Mouse (Mus musculus) CH12.LX (cell line): ENCODE measurements around the gene Tmem251. TPM values are rescaled to one million over a fixed set of nuclear protein-coding genes. Genes with fewer than 3 reads are reported as not detected.
A peak's percentile ranks its signal among the peaks of the same experiment; 100 is the strongest.

Experiments
- DNase-seq: peaks from one replicate; pipeline ENCODE4 v3.0.0-alpha.2; 2013; ENCODE audit errors: extremely low read depth
- H3K27ac ChIP-seq: 2 replicates; pipeline ENCODE4 v1.5.1; 2012; ENCODE audit warnings: low read depth, mild to moderate bottlenecking, control low read depth, moderate library complexity; ENCODE audit not compliant: insufficient read depth
- H3K27me3 ChIP-seq: replicated peaks from 2 replicates; pipeline ENCODE3; 2012; ENCODE audit warnings: inconsistent platforms
- H3K36me3 ChIP-seq, 2 experiments: replicated peaks in 1 of 2; 2 replicates each; pipeline versions ENCODE3 to v1.6.1; 2012; ENCODE audit warnings: inconsistent platforms in 1 of 2, low read length in 1 of 2, mild to moderate bottlenecking in 1 of 2, mixed read lengths in 1 of 2, moderate library complexity in 1 of 2; ENCODE audit not compliant: control insufficient read depth in 1 of 2, insufficient read depth in 1 of 2
- H3K4me1 ChIP-seq, 2 experiments: 2 replicates each; pipeline ENCODE4 v1.6.1; 2012; ENCODE audit warnings: inconsistent platforms in 1 of 2, moderate library complexity in 1 of 2; ENCODE audit not compliant: insufficient read depth in 2 of 2, control insufficient read depth in 1 of 2
- H3K4me2 ChIP-seq: 2 replicates; pipeline ENCODE4 v1.6.1; 2012; ENCODE audit warnings: low read depth, mild to moderate bottlenecking, control low read depth; ENCODE audit not compliant: poor library complexity, insufficient read depth, severe bottlenecking
- H3K4me3 ChIP-seq, 3 experiments: fragments of 150-350 bp in 1 of 3; sonication (generic) in 1 of 3; replicated peaks in 1 of 3; 2 replicates each; pipeline versions ENCODE3 to v1.5.1; 2011 to 2012; ENCODE audit warnings: low read depth in 2 of 3, low read length in 2 of 3, mild to moderate bottlenecking in 2 of 3, moderate library complexity in 2 of 3, control low read depth in 1 of 3, improper control_type of control experiment in 1 of 3, inconsistent platforms in 1 of 3, mixed read lengths in 1 of 3; ENCODE audit not compliant: poor library complexity in 1 of 3
- H3K79me2 ChIP-seq: replicated peaks from 2 replicates; pipeline ENCODE4 v1.6.1; 2012; ENCODE audit warnings: mild to moderate bottlenecking, moderate library complexity; ENCODE audit not compliant: control insufficient read depth, poor library complexity, insufficient read depth, severe bottlenecking; ENCODE audit errors: extremely low read depth
- H3K9ac ChIP-seq: 2 replicates; pipeline ENCODE4 v1.6.1; 2012; ENCODE audit warnings: low read depth, mild to moderate bottlenecking, control low read depth, moderate library complexity; ENCODE audit not compliant: insufficient read depth
- H3K9me3 ChIP-seq: replicated peaks from 2 replicates; pipeline ENCODE3; 2012; ENCODE audit warnings: low read length, inconsistent platforms, mixed read lengths
- BHLHE40 ChIP-seq: IDR thresholded peaks from 2 replicates; pipeline ENCODE4 v1.6.1; 2011; ENCODE audit warnings: mild to moderate bottlenecking, low read depth, low read length, improper control_type of control experiment
- CHD2 ChIP-seq: IDR thresholded peaks from 2 replicates; pipeline ENCODE4 v1.6.1; 2011; ENCODE audit warnings: low read length, improper control_type of control experiment
- CTCF ChIP-seq, 2 experiments: IDR thresholded peaks in 1 of 2; conservative IDR thresholded peaks in 1 of 2; 2 replicates each; pipeline ENCODE4 v1.5.1; 2011 to 2012; ENCODE audit warnings: low read depth in 2 of 2, low read length in 2 of 2, improper control_type of control experiment in 1 of 2, inconsistent platforms in 1 of 2, mild to moderate bottlenecking in 1 of 2, moderate library complexity in 1 of 2
- ELF1 ChIP-seq: IDR thresholded peaks from 2 replicates; pipeline ENCODE4 v1.6.1; 2014; ENCODE audit warnings: low read depth, mild to moderate bottlenecking, inconsistent platforms, low read length, improper control_type of control experiment
- HCFC1 ChIP-seq: IDR thresholded peaks from 2 replicates; pipeline ENCODE4 v1.6.1; 2012; ENCODE audit warnings: low read depth, mild to moderate bottlenecking, inconsistent platforms, low read length, improper control_type of control experiment
- IRF4 ChIP-seq: IDR thresholded peaks from 2 replicates; pipeline ENCODE4 v1.6.1; 2014; ENCODE audit warnings: low read depth, mild to moderate bottlenecking, inconsistent platforms, low read length, improper control_type of control experiment
- JUN ChIP-seq: IDR thresholded peaks from 2 replicates; pipeline ENCODE4 v1.6.1; 2011; ENCODE audit warnings: low read depth, mild to moderate bottlenecking, low read length, improper control_type of control experiment, moderate library complexity; ENCODE audit not compliant: insufficient read depth
- KAT2A ChIP-seq: IDR thresholded peaks from 2 replicates; pipeline ENCODE4 v1.6.1; 2012; ENCODE audit warnings: low read length, improper control_type of control experiment, inconsistent platforms; ENCODE audit not compliant: insufficient replicate concordance
- MAZ ChIP-seq: IDR thresholded peaks from 2 replicates; pipeline ENCODE4 v1.6.1; 2012; ENCODE audit warnings: low read depth, mild to moderate bottlenecking, inconsistent platforms, low read length, improper control_type of control experiment, moderate library complexity
- MEF2A ChIP-seq: IDR thresholded peaks from 2 replicates; pipeline ENCODE4 v1.6.1; 2014; ENCODE audit warnings: low read depth, mild to moderate bottlenecking, inconsistent platforms, low read length, improper control_type of control experiment, borderline replicate concordance
- MXI1 ChIP-seq: IDR thresholded peaks from 2 replicates; pipeline ENCODE4 v1.6.1; 2011; ENCODE audit warnings: mild to moderate bottlenecking, low read depth, low read length, improper control_type of control experiment
- NELFE ChIP-seq: IDR thresholded peaks from 2 replicates; pipeline ENCODE4 v1.6.1; 2011; ENCODE audit warnings: low read depth, low read length, improper control_type of control experiment
- NRF1 ChIP-seq: IDR thresholded peaks from 2 replicates; pipeline ENCODE4 v1.6.1; 2014; ENCODE audit warnings: low read depth, mild to moderate bottlenecking, inconsistent platforms, low read length, improper control_type of control experiment, moderate library complexity
- POLR2A ChIP-seq: IDR thresholded peaks from 2 replicates; pipeline ENCODE4 v1.6.1; 2011; ENCODE audit warnings: low read depth, mild to moderate bottlenecking, improper control_type of control experiment, low read length
- SIN3A ChIP-seq: IDR thresholded peaks from 2 replicates; pipeline ENCODE4 v1.6.1; 2012; ENCODE audit warnings: low read length, improper control_type of control experiment, inconsistent platforms
- SMC3 ChIP-seq: IDR thresholded peaks from 2 replicates; pipeline ENCODE4 v1.6.1; 2011; ENCODE audit warnings: low read depth, low read length, improper control_type of control experiment
- TCF12 ChIP-seq: IDR thresholded peaks from 2 replicates; pipeline ENCODE4 v1.6.1; 2014; ENCODE audit warnings: low read depth, mild to moderate bottlenecking, inconsistent platforms, low read length, improper control_type of control experiment
- UBTF ChIP-seq: IDR thresholded peaks from 2 replicates; pipeline ENCODE4 v1.6.1; 2012; ENCODE audit warnings: low read depth, mild to moderate bottlenecking, inconsistent platforms, low read length, improper control_type of control experiment, moderate library complexity
- USF1 ChIP-seq: IDR thresholded peaks from 2 replicates; pipeline ENCODE4 v1.6.1; 2014; ENCODE audit warnings: low read depth, mild to moderate bottlenecking, inconsistent platforms, low read length, improper control_type of control experiment
- dilution Hi-C: fragments of 300-500 bp; cut with MboI; formaldehyde crosslinking; loops from 2 replicates; pipeline ENCODE4 v1.14.3; 2020; ENCODE audit warnings: low sequenced_read_pairs; ENCODE audit not compliant: extremely low pct_unique_long_range_greater_than_20kb, extremely low pct_ligation_motif_present
- in situ Hi-C: fragments of 300-500 bp; cut with MboI; formaldehyde crosslinking; loops from 3 replicates; pipeline ENCODE4 v1.14.3; 2019; ENCODE audit warnings: low sequenced_read_pairs, low pct_ligation_motif_present, low pct_unique_long_range_greater_than_20kb, mixed read lengths
- polyA plus RNA-seq: library from polyadenylated mRNA; unstranded; fragments of >175 nt; gene quantifications from 2 replicates; pipeline ENCODE4 v1.2.1, GENCODE M21; 2012; ENCODE audit warnings: low read depth; ENCODE audit not compliant: insufficient read length
- total RNA-seq, 2 experiments: library from RNA; depleted of rRNA; stranded (reverse); fragments of 300-350 nt in 1 of 2; fragments of >200 nt in 1 of 2; gene quantifications; 2 replicates each; pipeline ENCODE4 v1.2.3; 2012 to 2014

Tmem251 gene
- total and polyA plus RNA-seq, 3 experiments = 3.9 to 13.9 (median 11.1) TPM

GRCm38 (mm10) chr12:102704457-102705198 is 38.9 kb upstream of the Tmem251 start, which contains the start of gene Itpk1:
TSS of gene Itpk1 (minus strand) at chr12:102704930.
- peak within 1 kb of the TSS; percentile 20 for H3K27ac ChIP-seq
- H3K9ac ChIP-seq = peak within 1 kb of the TSS; percentile 75
- no peaks in the 10 kb centered on the region for H3K9me3 ChIP-seq
- H3K4me2 ChIP-seq = peak within 1 kb of the TSS; percentile 86
- DNase-seq = no peak
- peaks cover 11 to 40% of the 10 kb centered on the region in 2 experiments for H3K4me1 ChIP-seq
- H3K4me3 ChIP-seq = peak within 1 kb of the TSS; percentile 72 to 83 (median 80)
- peaks cover 18% of the 10 kb centered on the region for H3K79me2 ChIP-seq
- peaks cover 0 to 10% of the 10 kb centered on the region in 2 experiments for H3K36me3 ChIP-seq
- H3K27me3 ChIP-seq = peaks cover 1% of the 10 kb centered on the region
- TF ChIP-seq MXI1 (no peak), UBTF (0 out of 2 replicates have a peak, but pooled peaks have one; percentile 45), SIN3A (no peak; the same call in none of the 2 replicates), KAT2A (no peak), NELFE (peak; percentile 36), IRF4 (no peak), NRF1 (peak; percentile 40; the same call in 1 of the 2 replicates), CHD2 (no peak), POLR2A (peak; percentile 52; the same call in 1 of the 2 replicates), JUN (no peak)
- in situ Hi-C loops = loop anchor here (5.0 kb wide), 2 partner anchors 127 to 177 kb away; no protein-coding TSS in a partner anchor
- dilution Hi-C loops = no loop called here

- Histone ChIP-seq H3K27me3 (peaks cover 1% of the 10 kb centered on the region), H3K9me3 (no peaks in the 10 kb centered on the region), H3K4me1 (peaks cover 10 to 33% of the 10 kb centered on the region in 2 experiments; a peak in 3 of 4 replicates), H3K9ac (peak overlapping the region; percentile 75), H3K4me2 (peak overlapping the region; percentile 57), H3K27ac (peak overlapping the region; percentile 20; the same call in 1 of the 2 replicates), H3K79me2 (peaks cover 17% of the 10 kb centered on the region), H3K4me3 (peak overlapping the region; percentile 65 to 80 (median 72)), H3K36me3 (peaks cover 0 to 10% of the 10 kb centered on the region in 2 experiments)
- DNase-seq = peak; percentile 71
- in situ Hi-C loops (loop anchor here (5.0 kb wide), 2 partner anchors 128 to 178 kb away; no protein-coding TSS in a partner anchor), dilution Hi-C loops (no loop called here)
- 0 out of 2 replicates have a peak, but pooled peaks have one; percentile 46 for TF ChIP-seq ELF1
- no peak for TF ChIP-seq USF1
- peak; percentile 27; the same call in 1 of the 2 replicates for TF ChIP-seq HCFC1
- TF ChIP-seq CTCF (conservative IDR thresholded peaks at IDR 0.05 in 1 of 2, IDR thresholded peaks at IDR 0.05 in 1 of 2; ENCODE audit: low read depth in 2 of 2, low read length in 2 of 2) = peak; percentile 31 to 81; a peak in 3 of 4 replicates
- TF ChIP-seq MAZ = 0 out of 2 replicates have a peak, but pooled peaks have one; percentile 30
- 0 out of 2 replicates have a peak, but pooled peaks have one; percentile 29 for TF ChIP-seq TCF12
- TF ChIP-seq MEF2A = 0 out of 2 replicates have a peak, but pooled peaks have one; percentile 23
- no peak for TF ChIP-seq CHD2
- TF ChIP-seq SMC3 = peak; percentile 40; the same call in 1 of the 2 replicates
- no peak for TF ChIP-seq JUN
- peak; percentile 31; the same call in 1 of the 2 replicates for TF ChIP-seq BHLHE40
Measured at GRCm38 (mm10) chr12:102705216-102705871, 38.2 kb upstream of the Tmem251 start.
